Mouse (Mus musculus) heart, adult 2 months (tissue): Measurements from ENCODE around the gene Scaf1. TPM values are rescaled to one million over a fixed set of nuclear protein-coding genes. Genes with fewer than 3 reads are reported as not detected.
A peak's percentile ranks its signal among the peaks of the same experiment; 100 is the strongest.

Experiments used
- DNase-seq, 2 experiments: peaks; one replicate each; pipeline ENCODE4 v3.0.0; 2021
- H3K27ac ChIP-seq: fragments of 200-600 bp; 2 replicates; pipeline ENCODE4 v1.8.1; 2022
- H3K27me3 ChIP-seq: fragments of 200-500 bp; 2 replicates; pipeline ENCODE4 v1.6.1; 2012; ENCODE audit warnings: mild to moderate bottlenecking, low read length, inconsistent platforms, mixed read lengths; ENCODE audit not compliant: control insufficient read depth, insufficient read depth
- H3K36me3 ChIP-seq: fragments of 200-500 bp; 2 replicates; pipeline ENCODE4 v1.6.1; 2012; ENCODE audit warnings: low read length, inconsistent platforms; ENCODE audit not compliant: control insufficient read depth, insufficient read depth
- H3K4me1 ChIP-seq: fragments of 200-500 bp; 2 replicates; pipeline ENCODE4 v1.6.1; 2011; ENCODE audit warnings: low read length; ENCODE audit not compliant: control insufficient read depth, insufficient read depth
- H3K4me3 ChIP-seq: fragments of 200-600 bp; 2 replicates; pipeline ENCODE4 v1.8.1; 2022
- H3K79me2 ChIP-seq: fragments of 200-500 bp; replicated peaks from 2 replicates; pipeline ENCODE4 v1.6.1; 2012; ENCODE audit warnings: mild to moderate bottlenecking, inconsistent platforms, low read length, moderate library complexity, mixed read lengths; ENCODE audit not compliant: control insufficient read depth, insufficient read depth
- H3K9ac ChIP-seq: fragments of 200-500 bp; 2 replicates; pipeline ENCODE4 v1.6.1; 2012; ENCODE audit warnings: low read depth, mild to moderate bottlenecking, control low read depth, inconsistent platforms, low read length, mixed read lengths
- CTCF ChIP-seq: fragments of 200-600 bp; IDR thresholded peaks from 2 replicates; pipeline ENCODE4 v1.8.1; 2022; ENCODE audit warnings: antibody characterized with exemption, mild to moderate bottlenecking, moderate library complexity
- EP300 ChIP-seq: fragments of 200-500 bp; IDR thresholded peaks from 2 replicates; pipeline ENCODE4 v1.6.1; 2011; ENCODE audit warnings: low read depth, low read length, control low read depth; ENCODE audit not compliant: insufficient read depth
- POLR2A ChIP-seq: fragments of 200-500 bp; IDR thresholded peaks from 2 replicates; pipeline ENCODE4 v1.6.1; 2011; ENCODE audit warnings: mild to moderate bottlenecking, low read depth, low read length, control low read depth; ENCODE audit not compliant: insufficient read depth
- WGBS: fragments of 180-500 bp; shearing (Covaris S2); methylation state at CpG from one replicate; pipeline ENCODE4 v1.1.7; 2018; 5-methylcytosine and 5-hydroxymethylcytosine counted together
- intact Hi-C: fragments of 180-260 bp; cut with DNase I; formaldehyde crosslinking; loops from one replicate; pipeline ENCODE4 v1.15.1; 2025
- polyA plus RNA-seq: library from polyadenylated mRNA; depleted of rRNA; stranded (reverse); fragments of >200 nt; gene quantifications from 2 replicates; pipeline ENCODE4 v1.2.3, GENCODE M21; 2012
- total RNA-seq, 2 experiments: library from RNA; stranded (reverse); gene quantifications; 2 replicates each; pipeline ENCODE4 v1.2.3; 2021

The Scaf1 gene
- total and polyA plus RNA-seq, 3 experiments, result 36.0 to 46.6 (median 45.5) TPM

DNA sequence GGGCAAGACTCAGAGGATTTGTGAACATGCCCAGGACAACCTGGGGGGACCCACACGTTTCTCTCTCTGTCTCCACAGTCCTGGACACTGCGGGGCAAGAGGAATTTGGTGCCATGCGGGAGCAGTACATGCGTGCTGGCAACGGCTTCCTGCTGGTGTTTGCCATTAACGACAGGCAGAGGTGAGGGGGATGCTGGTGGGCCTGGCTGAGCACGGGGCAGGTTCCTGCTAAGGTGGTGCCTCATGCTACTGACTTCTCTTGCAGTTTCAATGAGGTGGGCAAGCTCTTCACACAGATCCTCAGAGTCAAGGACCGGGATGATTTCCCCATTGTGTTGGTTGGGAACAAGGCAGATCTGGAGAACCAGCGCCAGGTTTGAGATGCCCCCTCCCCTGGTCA lies 4.1 kb upstream of the Scaf1 start:
- no peak for DNase-seq
- WGBS, result 82% methylated on average over 9 of the region's 9 CpGs
- Histone ChIP-seq H3K4me1 (peaks cover 7% of the 10 kb centered on the region), H3K27me3 (no peaks in the 10 kb centered on the region), H3K36me3 (no peaks in the 10 kb centered on the region), H3K9ac (no peak overlapping the region), H3K27ac (no peak overlapping the region), H3K79me2 (no peaks in the 10 kb centered on the region), H3K4me3 (no peak overlapping the region)
- TF ChIP-seq CTCF (no peak), POLR2A (no peak), EP300 (no peak)
- intact Hi-C loops, result no loop called here

DNA sequence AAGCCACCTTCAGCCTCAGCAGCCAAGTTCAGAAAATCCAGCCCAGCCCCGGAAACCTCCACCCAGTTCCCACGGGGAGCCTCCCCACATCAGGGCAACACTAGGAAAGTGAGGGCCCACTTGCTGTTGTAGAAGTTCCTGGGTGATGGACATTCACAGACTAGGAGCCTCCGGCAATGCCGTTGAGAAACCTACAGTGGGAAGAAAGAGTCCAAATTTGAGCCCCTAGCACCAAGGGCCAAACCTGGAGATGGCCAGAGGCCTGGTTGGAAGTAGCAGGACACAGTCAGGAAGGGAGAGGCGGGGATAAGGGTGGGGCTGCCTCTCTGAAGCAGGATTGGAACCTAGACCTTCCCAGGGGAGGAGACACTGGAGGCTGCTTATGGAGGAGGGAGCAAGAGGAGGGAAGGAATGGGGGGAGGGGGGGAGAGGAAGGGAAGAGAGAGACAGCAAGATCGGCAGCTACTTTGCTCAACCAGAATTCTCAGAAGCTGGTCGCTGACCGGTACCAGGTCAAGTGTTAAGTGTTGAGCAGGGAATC lies 2.9 kb upstream of the Scaf1 start:
- WGBS, result 15% methylated on average over 8 of the region's 8 CpGs
- Histone ChIP-seq H3K9ac (peak overlapping the region; percentile 85), H3K4me1 (peaks cover 7% of the 10 kb centered on the region), H3K27me3 (no peaks in the 10 kb centered on the region), H3K27ac (peak overlapping the region; percentile 100), H3K4me3 (peak overlapping the region; percentile 75), H3K36me3 (no peaks in the 10 kb centered on the region), H3K79me2 (peaks cover under 1% of the 10 kb centered on the region; the same call in 1 of the 2 replicates)
- TF ChIP-seq EP300 (0 out of 2 replicates have a peak, but pooled peaks have one; percentile 44), CTCF (no peak), POLR2A (peak; percentile 93)
- peak; percentile 84 to 90 for DNase-seq
- intact Hi-C loops, result loop anchor here (2.0 to 5.0 kb wide), 2 partner anchors 34 to 103 kb away; partner anchors contain the start of gene Rps11

DNA sequence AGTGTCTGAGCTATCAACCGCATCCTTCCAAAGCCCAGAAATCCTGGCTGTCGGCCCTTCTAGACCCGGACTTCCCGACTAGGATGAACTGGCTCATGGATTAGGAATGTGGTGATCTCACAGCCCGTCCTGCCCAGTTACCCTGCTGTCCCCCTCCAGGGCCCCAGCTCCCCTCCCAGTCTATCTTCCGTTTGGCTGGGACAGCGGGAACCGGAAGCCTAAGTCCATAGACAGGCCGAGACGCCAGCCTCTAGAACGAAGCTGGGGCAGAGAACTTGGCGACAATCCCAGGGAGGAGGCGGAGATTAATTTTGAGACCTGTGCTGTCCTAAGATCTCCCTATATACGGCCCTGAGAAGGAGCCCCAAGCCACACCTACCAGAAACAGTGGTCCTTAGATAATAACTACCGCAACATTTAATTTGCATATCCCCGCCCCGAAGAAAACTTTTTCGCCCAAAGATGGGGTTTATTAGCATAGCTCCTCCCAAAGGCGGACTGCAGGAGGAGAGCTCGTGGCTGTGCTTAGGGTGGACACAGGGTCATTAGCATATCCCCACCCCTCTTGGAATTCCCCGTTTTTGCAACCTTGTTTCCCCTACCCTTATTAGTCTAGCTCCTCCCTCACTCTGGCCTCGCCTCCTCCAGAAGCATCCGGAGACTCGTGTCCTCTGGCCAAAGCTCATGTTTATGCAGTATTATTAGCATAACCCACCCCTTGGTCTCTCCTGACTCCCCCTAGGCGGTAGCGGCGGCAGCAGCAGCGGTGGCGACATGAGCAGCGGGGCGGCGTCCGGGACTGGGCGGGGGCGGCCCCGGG lies 1.3 kb upstream of the Scaf1 start, which contains the start of gene Rras:
Gene Rras (plus strand): TSS at position 720 of the 820 bp plus-strand sequence.
- peaks cover 8% of the 10 kb centered on the region for H3K4me1 ChIP-seq
- intact Hi-C loops, result loop anchor here (1.0 to 5.0 kb wide), 3 partner anchors 33 to 105 kb away; partner anchors contain the start of gene Rps11
- H3K4me3 ChIP-seq, result peak within 1 kb of the TSS; percentile 75
- H3K27ac ChIP-seq, result peak within 1 kb of the TSS; percentile 100
- WGBS, result under 1% methylated on average over 36 of the region's 36 CpGs
- H3K27me3 ChIP-seq, result no peaks in the 10 kb centered on the region
- H3K36me3 ChIP-seq, result no peaks in the 10 kb centered on the region
- H3K79me2 ChIP-seq, result peaks cover 1% of the 10 kb centered on the region; the same call in 1 of the 2 replicates
- peak; percentile 93 for TF ChIP-seq POLR2A
- peak; percentile 94 for TF ChIP-seq EP300
- peak; percentile 47 for TF ChIP-seq CTCF
- peak; percentile 89 to 96 for DNase-seq
- peak within 1 kb of the TSS; percentile 85 for H3K9ac ChIP-seq

GRCm38 (mm10) chr7:45016761-45017160 lies 598 bp upstream of the Scaf1 start:
- peak overlapping the region; percentile 53 for H3K4me3 ChIP-seq
- intact Hi-C loops, result loop anchor here (1.0 to 5.0 kb wide), 2 partner anchors 37 to 106 kb away; partner anchors contain the start of gene Rps11
- under 1% methylated on average over 4 of the region's 4 CpGs for WGBS
- H3K27me3 ChIP-seq, result no peaks in the 10 kb centered on the region
- no peak for DNase-seq
- H3K4me1 ChIP-seq, result peaks cover 8% of the 10 kb centered on the region
- peak overlapping the region; percentile 77 for H3K9ac ChIP-seq
- H3K79me2 ChIP-seq, result peaks cover 1% of the 10 kb centered on the region; the same call in 1 of the 2 replicates
- peak overlapping the region; percentile 100 for H3K27ac ChIP-seq
- TF ChIP-seq POLR2A (no peak), CTCF (no peak), EP300 (no peak)
- no peaks in the 10 kb centered on the region for H3K36me3 ChIP-seq

DNA sequence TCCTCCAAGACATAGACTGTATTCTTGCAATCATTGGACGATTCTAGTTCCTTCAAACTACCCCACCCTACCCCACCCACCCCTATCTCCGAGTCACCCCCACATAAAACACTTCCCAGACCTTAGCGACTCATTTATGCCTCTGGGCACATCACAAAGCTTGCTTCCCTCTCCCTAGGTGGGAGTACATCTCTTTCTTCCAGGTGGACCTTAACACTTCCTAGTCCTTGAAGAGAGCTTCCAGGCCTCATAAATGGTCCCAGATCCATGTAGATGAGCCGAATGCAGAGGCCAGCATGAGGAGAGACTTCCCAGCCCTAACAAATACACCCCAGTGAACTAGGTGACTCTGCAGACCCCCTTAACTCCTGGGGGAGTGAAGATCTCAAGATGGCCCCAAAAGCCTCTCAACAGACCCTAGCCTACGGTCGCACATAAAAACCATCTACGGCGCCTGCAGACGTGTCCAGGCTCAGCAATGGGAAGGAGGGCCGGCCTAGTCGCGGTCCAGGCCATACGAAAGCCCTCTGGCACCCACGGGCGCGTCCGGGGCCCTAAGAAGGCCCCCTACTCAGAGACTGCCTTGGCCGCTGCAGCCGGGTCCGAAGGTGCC lies 713 bp downstream of the Scaf1 start:
- TF ChIP-seq POLR2A (no peak), CTCF (no peak), EP300 (no peak)
- Histone ChIP-seq H3K4me1 (peaks cover 8% of the 10 kb centered on the region), H3K36me3 (no peaks in the 10 kb centered on the region), H3K27ac (peak overlapping the region; percentile 83), H3K9ac (peak overlapping the region; percentile 88), H3K27me3 (no peaks in the 10 kb centered on the region), H3K79me2 (peaks cover 1% of the 10 kb centered on the region; the same call in 1 of the 2 replicates), H3K4me3 (peak overlapping the region; percentile 95)
- no peak for DNase-seq
- intact Hi-C loops, result loop anchor here (1.0 to 5.0 kb wide), 2 partner anchors 18 to 107 kb away; partner anchors contain the start of genes Irf3 and Rps11
- under 1% methylated on average over 20 of the region's 20 CpGs for WGBS
